Mouse (Mus musculus) hindbrain, embryonic 13.5 days (tissue): ENCODE measurements around the gene Adamts12. TPM values are rescaled to one million over a fixed set of nuclear protein-coding genes. Genes with fewer than 3 reads are reported as not detected.

Experiments used
- polyA plus RNA-seq: library from polyadenylated mRNA; unstranded; fragments of >200 nt; fragmentation: Nextera tagmentation; extraction: Ambion mirVana; gene quantifications from 2 replicates; pipeline ENCODE4 v1.2.1, GENCODE M21; 2015

Gene Adamts12
- polyA plus RNA-seq, 1 experiment from 2014 or later: 2.1 TPM

Other genes with a start within 250 kb of the Adamts12 start
- 3.5 and 3.7 TPM in 2 replicates for gene C1qtnf3, start 112.5 kb upstream of the Adamts12 start, polyA plus RNA-seq
- 9.6 and 12.8 TPM in 2 replicates for gene Amacr, start 83.0 kb upstream of the Adamts12 start, polyA plus RNA-seq
- 0.09 and 0.17 TPM in 2 replicates for gene Slc45a2, start 64.1 kb upstream of the Adamts12 start, polyA plus RNA-seq
- 3.9 and 4.2 TPM in 2 replicates for gene Rxfp3, start 26.8 kb upstream of the Adamts12 start, polyA plus RNA-seq